Mouse (Mus musculus) embryonic facial prominence, embryonic 11.5 days (tissue): ENCODE measurements around the gene Fhl3. TPM values are rescaled to one million over a fixed set of nuclear protein-coding genes. Genes with fewer than 3 reads are reported as not detected.

Experiments
- ATAC-seq: fragments of 200-750 bp; cut with Nextera tagmentation; replicated peaks from 2 replicates; pipeline ENCODE4 v1.8.0; 2017; ENCODE audit warnings: low read depth; ENCODE audit not compliant: insufficient number of reproducible peaks, low FRiP score, low TSS enrichment
- DNase-seq: peaks from one replicate; pipeline ENCODE4 v3.0.0-alpha.2; 2015; ENCODE audit warnings: low spot score
- H3K27ac ChIP-seq: fragments of 300-500 bp; sonication (generic); replicated peaks from 2 replicates; pipeline ENCODE4 v1.5.1; 2014; ENCODE audit warnings: mild to moderate bottlenecking, low read depth, low read length, control low read depth
- H3K27me3 ChIP-seq: fragments of 300-500 bp; sonication (generic); 2 replicates; pipeline ENCODE4 v1.6.1; 2014; ENCODE audit warnings: mild to moderate bottlenecking, low read length, moderate library complexity, mixed read lengths; ENCODE audit not compliant: control insufficient read depth, insufficient read depth
- H3K36me3 ChIP-seq: fragments of 300-500 bp; sonication (generic); replicated peaks from 2 replicates; pipeline ENCODE4 v1.6.1; 2014; ENCODE audit warnings: low read depth, mild to moderate bottlenecking, low read length, moderate library complexity, mixed read lengths; ENCODE audit not compliant: control insufficient read depth, insufficient read depth
- H3K4me1 ChIP-seq: fragments of 300-500 bp; sonication (generic); 2 replicates; pipeline ENCODE4 v1.6.1; 2014; ENCODE audit warnings: low read length, mixed read lengths; ENCODE audit not compliant: control insufficient read depth, insufficient read depth
- H3K4me2 ChIP-seq: fragments of 300-500 bp; sonication (generic); 2 replicates; pipeline ENCODE4 v1.6.1; 2014; ENCODE audit warnings: low read depth, mild to moderate bottlenecking, control low read depth, low read length, moderate library complexity
- H3K4me3 ChIP-seq: fragments of 300-500 bp; sonication (generic); 2 replicates; pipeline ENCODE4 v1.5.1; 2014; ENCODE audit warnings: low read depth, low read length, control low read depth
- H3K9ac ChIP-seq: fragments of 300-500 bp; sonication (generic); replicated peaks from 2 replicates; pipeline ENCODE4 v1.6.1; 2014; ENCODE audit warnings: mild to moderate bottlenecking, control low read depth, low read length
- H3K9me3 ChIP-seq: fragments of 300-500 bp; sonication (generic); replicated peaks from 2 replicates; pipeline ENCODE4 v1.6.1; 2016; ENCODE audit warnings: mild to moderate bottlenecking, low read length, inconsistent platforms, mixed read lengths; ENCODE audit not compliant: control insufficient read depth
- WGBS: fragments of 180-500 bp; shearing (Covaris S2); extraction: QIAGEN DNeasy Blood & Tissue Kit; methylation state at CpG from one replicate; pipeline ENCODE4 v1.1.7; 2014; 5-methylcytosine and 5-hydroxymethylcytosine counted together
- polyA plus RNA-seq: library from polyadenylated mRNA; unstranded; fragments of >200 nt; fragmentation: Nextera tagmentation; extraction: Ambion mirVana; gene quantifications from 2 replicates; pipeline ENCODE4 v1.2.1, GENCODE M21; 2014

Fhl3 gene
- 9.7 and 10.7 TPM in 2 replicates for polyA plus RNA-seq

GRCm38 (mm10) chr4:124700248-124700971, at the start of gene Fhl3:
Fhl3 (plus strand) TSS chr4:124700701.
- WGBS: 0% methylated on average over 37 of the region's 59 CpGs
- Histone ChIP-seq H3K36me3 (no peaks in the 10 kb centered on the region), H3K27ac (peak within 1 kb of the TSS; percentile 89), H3K4me1 (peaks cover 26% of the 10 kb centered on the region), H3K4me3 (peak within 1 kb of the TSS; percentile 82), H3K9me3 (no peaks in the 10 kb centered on the region), H3K27me3 (peaks cover 3% of the 10 kb centered on the region; the same call in 1 of the 2 replicates), H3K4me2 (peak within 1 kb of the TSS; percentile 84), H3K9ac (peak within 1 kb of the TSS; percentile 89)
- ATAC-seq: peak; percentile 79
- DNase-seq: peak; percentile 90

- H3K4me1 ChIP-seq: no peaks in the 10 kb centered on the region; the same call in 1 of the 2 replicates
Observed at GRCm38 (mm10) chr4:124652886-124653285, 47.6 kb upstream of the Fhl3 start.

DNA sequence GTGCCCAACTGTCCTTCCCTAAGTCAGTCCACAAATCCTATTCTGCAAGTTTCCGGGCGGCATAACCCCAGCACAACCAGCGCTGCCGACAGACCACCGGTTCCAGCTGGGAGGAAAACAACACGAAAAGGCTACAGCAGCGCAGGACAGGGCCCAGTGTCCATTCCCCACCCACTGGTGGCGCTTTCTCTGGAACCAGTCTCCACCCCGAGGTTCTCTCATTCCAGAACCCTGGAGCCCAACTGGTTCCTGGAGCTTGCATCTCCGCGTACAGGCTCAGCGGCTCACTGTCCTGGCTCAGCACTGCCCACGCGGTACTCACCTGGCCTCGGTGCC, 44.0 kb upstream of the Fhl3 start, which contains the start of gene Pou3f1:
Gene Pou3f1 (plus strand): TSS at position 290 of the 336 bp plus-strand sequence.
- WGBS: under 1% methylated on average over 15 of the region's 15 CpGs
- Histone ChIP-seq H3K9ac (peak within 1 kb of the TSS; percentile 53), H3K27me3 (peaks cover 51% of the 10 kb centered on the region), H3K4me2 (peak within 1 kb of the TSS; percentile 99), H3K4me1 (no peaks in the 10 kb centered on the region; the same call in 1 of the 2 replicates), H3K27ac (no peak within 1 kb of the TSS), H3K9me3 (no peaks in the 10 kb centered on the region), H3K36me3 (no peaks in the 10 kb centered on the region), H3K4me3 (peak within 1 kb of the TSS; percentile 60)
- ATAC-seq: peak; percentile 5; the same call in 1 of the 2 replicates
- DNase-seq: peak; percentile 18

More at GRCm38 (mm10) chr4:124652886-124653285, 47.6 kb upstream of the Fhl3 start:
- Histone ChIP-seq H3K27ac (no peak overlapping the region), H3K4me3 (no peak overlapping the region), H3K9ac (no peak overlapping the region), H3K27me3 (peaks cover 26% of the 10 kb centered on the region), H3K4me2 (no peak overlapping the region), H3K9me3 (no peaks in the 10 kb centered on the region), H3K36me3 (no peaks in the 10 kb centered on the region)
- WGBS: 1% methylated on average over 9 of the region's 9 CpGs
- no peak for ATAC-seq
- peak; percentile 57 for DNase-seq

DNA sequence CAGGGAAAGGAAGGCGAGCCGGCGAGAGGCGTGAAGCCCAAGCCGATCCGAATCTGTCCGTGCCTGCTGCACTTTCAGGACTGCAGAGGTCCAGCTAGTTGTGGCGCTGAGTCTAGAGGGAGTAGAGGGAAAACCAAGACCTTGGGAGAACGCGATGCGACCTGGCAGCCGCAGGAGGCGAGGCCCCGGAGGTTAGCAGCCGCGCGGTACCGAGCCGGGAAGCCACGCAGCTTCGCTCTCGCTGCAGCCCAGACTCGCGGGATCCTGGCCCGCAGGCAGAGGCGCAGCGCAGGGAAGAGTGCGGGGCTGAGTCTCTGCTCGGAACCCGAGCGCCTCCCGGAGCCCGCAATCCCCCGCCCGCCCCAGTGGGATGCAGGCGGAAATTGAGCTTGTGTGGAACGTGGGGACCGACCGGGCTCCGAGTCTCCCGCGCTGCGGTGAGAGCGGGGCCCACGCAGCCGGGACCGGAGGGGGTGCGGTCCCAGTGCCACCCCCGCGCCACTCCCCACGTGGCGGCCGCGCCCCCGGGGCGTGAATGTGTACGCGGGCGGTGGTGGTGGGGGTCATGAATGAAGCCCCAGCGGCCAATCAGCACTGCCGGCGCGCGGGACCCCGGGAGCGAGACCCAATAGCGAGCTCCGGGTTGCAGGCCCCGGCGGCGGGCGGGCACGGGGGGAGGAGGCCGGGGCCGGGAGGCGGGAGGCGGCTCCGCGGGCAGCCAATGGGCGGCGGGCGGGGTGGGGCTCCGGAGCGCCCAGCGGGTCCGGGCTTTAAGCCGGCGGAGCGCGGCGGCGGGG, 43.4 kb upstream of the Fhl3 start:
- DNase-seq (peak; percentile 93), ATAC-seq (peak; percentile 87)
- Histone ChIP-seq H3K9ac (peak overlapping the region; percentile 53), H3K4me3 (peak overlapping the region; percentile 60), H3K27ac (no peak overlapping the region), H3K9me3 (no peaks in the 10 kb centered on the region), H3K4me2 (peak overlapping the region; percentile 99), H3K27me3 (peaks cover 55% of the 10 kb centered on the region), H3K4me1 (no peaks in the 10 kb centered on the region; the same call in 1 of the 2 replicates), H3K36me3 (no peaks in the 10 kb centered on the region)
- under 1% methylated on average over 65 of the region's 92 CpGs for WGBS

DNA sequence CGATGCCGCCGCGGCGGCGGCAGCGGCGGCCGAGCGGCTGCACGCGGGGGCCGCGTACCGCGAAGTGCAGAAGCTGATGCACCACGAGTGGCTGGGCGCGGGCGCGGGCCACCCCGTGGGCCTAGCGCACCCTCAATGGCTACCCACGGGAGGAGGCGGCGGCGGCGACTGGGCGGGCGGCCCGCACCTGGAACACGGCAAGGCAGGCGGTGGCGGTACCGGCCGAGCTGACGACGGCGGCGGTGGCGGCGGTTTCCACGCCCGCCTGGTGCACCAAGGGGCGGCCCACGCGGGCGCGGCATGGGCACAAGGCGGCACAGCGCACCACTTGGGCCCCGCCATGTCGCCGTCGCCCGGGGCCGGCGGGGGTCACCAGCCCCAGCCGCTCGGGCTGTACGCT, 42.7 kb upstream of the Fhl3 start:
- no peaks in the 10 kb centered on the region; the same call in 1 of the 2 replicates for H3K4me1 ChIP-seq

DNA sequence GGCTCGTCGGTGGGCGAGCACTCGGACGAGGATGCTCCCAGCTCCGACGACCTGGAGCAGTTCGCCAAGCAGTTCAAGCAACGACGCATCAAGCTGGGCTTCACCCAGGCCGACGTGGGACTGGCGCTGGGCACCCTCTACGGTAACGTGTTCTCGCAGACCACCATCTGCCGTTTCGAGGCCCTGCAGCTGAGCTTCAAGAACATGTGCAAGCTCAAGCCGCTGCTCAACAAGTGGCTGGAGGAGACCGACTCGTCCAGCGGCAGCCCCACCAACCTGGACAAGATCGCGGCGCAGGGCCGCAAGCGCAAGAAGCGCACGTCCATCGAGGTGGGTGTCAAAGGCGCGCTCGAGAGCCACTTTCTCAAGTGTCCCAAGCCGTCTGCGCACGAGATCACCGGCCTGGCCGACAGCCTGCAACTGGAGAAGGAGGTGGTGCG, 42.1 kb upstream of the Fhl3 start:
- H3K4me3 ChIP-seq: peak overlapping the region; percentile 60
- no peak for ATAC-seq
- H3K27ac ChIP-seq: no peak overlapping the region
- H3K36me3 ChIP-seq: no peaks in the 10 kb centered on the region
- DNase-seq: peak; percentile 39
- no peaks in the 10 kb centered on the region for H3K9me3 ChIP-seq
- H3K4me2 ChIP-seq: peak overlapping the region; percentile 99
- H3K9ac ChIP-seq: peak overlapping the region; percentile 34; the same call in 1 of the 2 replicates
- no peaks in the 10 kb centered on the region; the same call in 1 of the 2 replicates for H3K4me1 ChIP-seq
- WGBS: under 1% methylated on average over 39 of the region's 39 CpGs
- H3K27me3 ChIP-seq: peaks cover 55% of the 10 kb centered on the region

More for the DNA sequence above, 42.7 kb upstream of the Fhl3 start:
- Histone ChIP-seq H3K36me3 (no peaks in the 10 kb centered on the region), H3K27ac (no peak overlapping the region), H3K4me3 (peak overlapping the region; percentile 60), H3K9me3 (no peaks in the 10 kb centered on the region), H3K9ac (peak overlapping the region; percentile 53), H3K4me2 (peak overlapping the region; percentile 99), H3K27me3 (peaks cover 55% of the 10 kb centered on the region)
- no peak; the same call in 1 of the 2 replicates for ATAC-seq
- under 1% methylated on average over 49 of the region's 61 CpGs for whole genome bisulfite sequencing
- DNase-seq: no peak

DNA sequence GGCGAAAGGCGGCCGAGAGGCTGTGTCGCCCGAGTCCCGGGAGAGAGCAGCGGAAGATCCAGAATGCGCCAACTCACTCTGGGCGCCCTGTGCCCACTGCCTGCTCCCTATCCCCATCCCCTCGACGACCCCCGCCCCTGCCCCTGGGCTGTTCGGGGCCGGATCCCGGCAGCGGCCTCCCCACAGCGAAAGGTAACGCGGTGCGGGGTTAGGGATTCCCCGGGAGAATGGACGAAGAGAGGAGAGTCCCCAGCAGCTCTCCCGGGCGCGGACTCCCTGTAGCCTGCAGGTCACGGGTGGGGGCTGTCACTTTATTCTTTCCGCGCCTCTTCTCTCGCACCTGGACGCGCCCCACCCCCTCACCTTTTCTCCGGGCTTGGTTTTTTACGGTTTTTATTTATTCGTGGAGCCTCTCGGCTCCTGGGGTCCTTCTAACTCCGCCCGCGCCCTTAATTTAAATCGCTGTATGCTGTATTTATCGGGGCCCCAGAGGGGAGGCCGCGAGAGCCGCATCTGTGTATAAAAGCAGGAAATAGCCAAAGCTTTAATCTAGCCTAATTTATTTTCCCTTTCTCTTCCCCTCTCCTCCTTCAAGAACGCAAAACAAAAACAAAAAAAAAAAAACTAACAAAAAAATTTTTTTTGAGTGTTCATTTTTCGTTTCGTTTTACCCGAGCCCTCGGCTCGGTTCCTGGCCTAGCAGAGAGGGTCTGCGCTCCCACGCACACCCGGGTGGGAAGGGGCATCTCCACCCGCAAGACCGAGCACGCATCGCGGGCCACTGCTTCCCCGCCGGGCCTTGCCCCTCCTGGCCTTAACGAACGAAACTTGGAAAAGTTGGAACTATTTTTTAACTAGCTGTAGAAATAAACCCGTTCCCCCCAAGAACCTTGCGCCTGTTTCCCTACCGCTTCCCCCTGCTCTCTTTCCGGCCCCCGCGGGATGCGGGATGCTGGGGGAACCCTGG, 41.0 kb upstream of the Fhl3 start:
- DNase-seq (peak; percentile 24), ATAC-seq (no peak)
- H3K9me3 ChIP-seq: no peaks in the 10 kb centered on the region
- H3K9ac ChIP-seq: peak overlapping the region; percentile 10
- under 1% methylated on average over 66 of the region's 68 CpGs for WGBS
- no peak overlapping the region for H3K27ac ChIP-seq
- H3K4me1 ChIP-seq: no peaks in the 10 kb centered on the region; the same call in 1 of the 2 replicates
- peak overlapping the region; percentile 32 for H3K4me2 ChIP-seq
- H3K27me3 ChIP-seq: peaks cover 55% of the 10 kb centered on the region
- H3K36me3 ChIP-seq: no peaks in the 10 kb centered on the region
- H3K4me3 ChIP-seq: peak overlapping the region; percentile 60
